Mouse (Mus musculus) T-cell, adult 2 months (primary cell): Measurements from ENCODE around the gene Anp32e.
A peak's percentile ranks its signal among the peaks of the same experiment; 100 is the strongest.
"Not testable (repeated sequence)": the region's sequence is repeated elsewhere in the genome, so short reads cannot be mapped to it uniquely, and the experiment has no call there.

Experiments
- DNase-seq: peaks from one replicate; pipeline ENCODE4 v3.0.0; 2022; ENCODE audit warnings: low spot score

The Anp32e gene

GRCm38 (mm10) chr3:95977079-95977478 lies 48.0 kb downstream of the Anp32e start:
- DNase-seq, result no peak

GRCm38 (mm10) chr3:95977587-95977986 lies 48.5 kb downstream of the Anp32e start:
- not testable (repeated sequence) for DNase-seq

- no peak for DNase-seq
These were observed 49.2 kb downstream of the Anp32e start for GRCm38 (mm10) chr3:95978265-95978664.

GRCm38 (mm10) chr3:95980276-95980970 lies 51.4 kb downstream of the Anp32e start:
- no peak for DNase-seq

- no peak for DNase-seq
These were observed 53.1 kb downstream of the Anp32e start for GRCm38 (mm10) chr3:95982129-95982528.

GRCm38 (mm10) chr3:95985209-95986000 lies 56.4 kb downstream of the Anp32e start:
- DNase-seq, result no peak

GRCm38 (mm10) chr3:95986001-95986622 lies 57.1 kb downstream of the Anp32e start:
- DNase-seq, result peak; percentile 41

GRCm38 (mm10) chr3:95986984-95987383 lies 57.9 kb downstream of the Anp32e start:
- DNase-seq, result peak; percentile 15

- DNase-seq, result no peak
These were observed 58.5 kb downstream of the Anp32e start for GRCm38 (mm10) chr3:95987386-95988110.

GRCm38 (mm10) chr3:95988138-95988537 lies 59.1 kb downstream of the Anp32e start:
- no peak for DNase-seq

GRCm38 (mm10) chr3:95988969-95989368 lies 59.9 kb downstream of the Anp32e start:
- DNase-seq, result no peak

GRCm38 (mm10) chr3:95990413-95990941 lies 61.4 kb downstream of the Anp32e start:
- DNase-seq, result no peak

GRCm38 (mm10) chr3:95992990-95993603 lies 64.1 kb downstream of the Anp32e start:
- DNase-seq, result no peak

GRCm38 (mm10) chr3:95993881-95994280 lies 64.8 kb downstream of the Anp32e start:
- no peak for DNase-seq

GRCm38 (mm10) chr3:95994381-95994846 lies 65.4 kb downstream of the Anp32e start:
- no peak for DNase-seq

- DNase-seq, result peak; percentile 19
These were observed 66.1 kb downstream of the Anp32e start for GRCm38 (mm10) chr3:95994975-95995801.

GRCm38 (mm10) chr3:95995802-95996428 lies 66.9 kb downstream of the Anp32e start, which contains the start of gene Plekho1:
TSS of gene Plekho1 (minus strand) at chr3:95996001.
- DNase-seq, result peak; percentile 35

GRCm38 (mm10) chr3:95996451-95997073 lies 67.5 kb downstream of the Anp32e start:
- no peak for DNase-seq
